Mouse (Mus musculus): ENCODE data around the gene Spen.

DNA sequence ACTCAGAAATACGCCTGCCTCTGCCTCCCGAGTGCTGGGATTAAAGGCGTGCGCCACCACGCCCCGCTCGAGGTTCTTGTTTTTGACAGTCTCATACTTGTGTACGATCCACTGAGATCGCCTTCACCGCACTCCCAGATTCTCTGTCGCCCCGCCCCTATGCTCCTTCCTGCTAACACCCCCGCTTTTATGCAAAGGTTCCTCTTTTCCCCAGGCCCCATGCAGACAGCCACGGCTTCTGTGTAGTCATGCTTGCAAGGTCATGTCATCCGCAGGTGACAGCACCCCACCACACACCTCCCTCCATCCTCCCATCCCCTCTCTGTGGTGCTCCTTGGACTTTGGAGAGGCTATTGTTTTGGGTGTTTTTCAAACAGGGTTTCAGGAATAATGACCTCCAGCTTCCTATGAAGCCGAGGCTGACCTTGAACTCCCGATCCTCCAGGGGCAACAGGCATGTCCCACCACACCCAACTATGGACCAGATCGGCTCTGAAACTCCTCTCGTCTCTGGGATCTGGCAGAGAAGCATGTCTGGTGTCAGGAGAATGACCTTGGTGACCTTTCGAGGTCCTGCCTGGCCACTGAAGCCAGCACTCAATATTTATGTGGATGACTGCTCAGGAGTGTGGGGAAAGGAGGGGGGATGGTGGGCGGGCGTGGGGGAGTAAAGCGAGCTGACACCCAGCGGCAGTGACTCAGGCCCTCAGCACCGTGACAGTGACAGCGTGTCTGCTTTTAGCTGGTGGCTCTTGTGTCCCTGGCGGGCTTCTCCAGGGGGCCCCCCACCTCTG, 118.8 kb downstream of the Spen start:
- TF ChIP-seq GATA1 (IDR thresholded peaks at IDR 0.05; ENCODE audit: borderline replicate concordance, low read length) (no peak), FLI1 (IDR thresholded peaks at IDR 0.05; ENCODE audit: low read length) (no peak)
